28 mouse cellular contexts compared by ENCODE assay signal in genomic region chr3:60511197-60511596, GRCm38 (mm10). TPM values are rescaled to one million over a fixed set of nuclear protein-coding genes. Genes with fewer than 3 reads are reported as not detected.
DNase-seq lines count a peak whose midpoint lies in the region; ATAC-seq and TF ChIP-seq lines count a peak whose summit lies in the region.
"Had no signal": no experiment of that assay in that cellular context is flagged by ENCODE, and none has a peak within 500 bp of the region (broad histone marks: within the 10 kb centered on the region; RNA-seq: fewer than 3 reads in every experiment).

No protein-coding gene starts in this region.

- WGBS in liver, embryonic 16.5 days (ENCODE audit: insufficient replicate concordance), result 55% methylated on average over 3 of the region's 3 CpGs
- 70% methylated on average over 3 of the region's 3 CpGs for WGBS in liver, embryonic 11.5 days
- WGBS in kidney, adult 2 months, result 92% methylated on average over 3 of the region's 3 CpGs

- TF ChIP-seq POLR2A in bone marrow macrophage, adult 2 months (IDR thresholded peaks at IDR 0.05; ENCODE audit: borderline replicate concordance, low read depth, low read length), result no peak
- TF ChIP-seq POLR2A in kidney, adult 2 months (IDR thresholded peaks at IDR 0.05; ENCODE audit: low read depth, low read length), result no peak

- peak overlapping the region; percentile 29; the same call in 1 of the 2 replicates for H3K27ac ChIP-seq in liver, embryonic 16.5 days (ENCODE audit: low read length)
- no peak overlapping the region for H3K27ac ChIP-seq in liver, embryonic 11.5 days (ENCODE audit: low read depth, low read length)
- peak overlapping the region; percentile 42 for H3K27ac ChIP-seq in bone marrow macrophage, adult 2 months (ENCODE audit: insufficient read depth, low read depth, low read length)
- H3K27ac ChIP-seq in brown adipose tissue, adult 24 weeks (replicated peaks; ENCODE audit: low read depth, low read length), result peak overlapping the region; percentile 23; the same call in 1 of the 2 replicates
- H3K27ac ChIP-seq in kidney, adult 2 months (ENCODE audit: insufficient read depth, low read depth, low read length), result no peak overlapping the region
- H3K27ac ChIP-seq: forebrain, embryonic 13.5 days; hindbrain, embryonic 14.5 days; kidney, embryonic 15.5 days; limb, embryonic 13.5 days; liver, embryonic 12.5 days; midbrain, embryonic 13.5 days; neural tube, embryonic 15.5 days; stomach, embryonic 15.5 days had no signal

- no peaks in the 10 kb centered on the region for H3K36me3 ChIP-seq in liver, embryonic 16.5 days (ENCODE audit: control insufficient read depth, insufficient read depth)
- no peaks in the 10 kb centered on the region for H3K36me3 ChIP-seq in liver, embryonic 11.5 days (ENCODE audit: control insufficient read depth, insufficient read depth, low read length)
- H3K36me3 ChIP-seq in kidney, adult 2 months (ENCODE audit: control insufficient read depth, insufficient read depth, low read length), result no peaks in the 10 kb centered on the region
- H3K36me3 ChIP-seq: heart, embryonic 12.5 days; kidney, embryonic 15.5 days; limb, embryonic 13.5 days; midbrain, embryonic 13.5 days; neural tube, embryonic 15.5 days; stomach, embryonic 15.5 days had no signal

- H3K9ac ChIP-seq in liver, embryonic 16.5 days (ENCODE audit: low read depth, low read length), result no peak overlapping the region
- no peak overlapping the region for H3K9ac ChIP-seq in liver, embryonic 11.5 days (ENCODE audit: low read depth, low read length)
- H3K9ac ChIP-seq: forebrain, embryonic 13.5 days; heart, embryonic 12.5 days; hindbrain, embryonic 14.5 days; kidney, embryonic 15.5 days; limb, embryonic 13.5 days; liver, embryonic 12.5 days; midbrain, embryonic 13.5 days; neural tube, embryonic 15.5 days; stomach, embryonic 15.5 days had no signal

- ATAC-seq in liver, embryonic 16.5 days (ENCODE audit: low read depth), result no peak
- no peak for ATAC-seq in liver, embryonic 11.5 days (replicated peaks; ENCODE audit: low FRiP score)
- peak; percentile 51 for ATAC-seq in megakaryocyte progenitor cell, adult 5-6 weeks (replicated peaks; ENCODE audit: poor library complexity)
- ATAC-seq: activated CD4-positive, CD25-positive, alpha-beta regulatory T cell, adult 4 months; forebrain, embryonic 13.5 days; intestine, postnatal 0 days; liver, embryonic 12.5 days; midbrain, embryonic 13.5 days had no signal

- no peak for DNase-seq in liver, embryonic 11.5 days (ENCODE audit: low spot score)
- DNase-seq in thymus, postnatal 14 days, result no peak
- DNase-seq in kidney, adult 2 months, result no peak
- DNase-seq: adrenal gland, adult 2 months; adrenal gland, postnatal 36 days; B cell, adult 2 months; cerebellum, adult 9-10 months; cerebellum, postnatal 36 days; gastrocnemius, postnatal 14 days; heart, adult 18-20 months; kidney, postnatal 25 days; lung, postnatal 4 days; right cerebral cortex, postnatal 25 days had no signal

- TF ChIP-seq CTCF in bone marrow macrophage, adult 2 months (IDR thresholded peaks at IDR 0.05; ENCODE audit: low read depth, low read length), result no peak
- TF ChIP-seq CTCF in kidney, adult 2 months (conservative IDR thresholded peaks at IDR 0.05; ENCODE audit: insufficient read depth, insufficient read length, low read depth, low read length), result no peak

- no peak overlapping the region for H3K4me3 ChIP-seq in liver, embryonic 16.5 days (ENCODE audit: low read depth, low read length)
- no peak overlapping the region for H3K4me3 ChIP-seq in liver, embryonic 11.5 days (ENCODE audit: low read depth, low read length)
- H3K4me3 ChIP-seq in bone marrow macrophage, adult 2 months (ENCODE audit: insufficient read depth, low read length), result no peak overlapping the region
- H3K4me3 ChIP-seq in brown adipose tissue, adult 24 weeks (ENCODE audit: insufficient read depth, low read depth, low read length), result no peak overlapping the region
- no peak overlapping the region for H3K4me3 ChIP-seq in kidney, adult 2 months (ENCODE audit: insufficient read depth, low read depth, low read length)
- H3K4me3 ChIP-seq: forebrain, embryonic 13.5 days; heart, embryonic 12.5 days; kidney, embryonic 15.5 days; limb, embryonic 13.5 days; liver, embryonic 12.5 days; midbrain, embryonic 13.5 days; neural tube, embryonic 15.5 days; stomach, embryonic 15.5 days had no signal

- H3K4me2 ChIP-seq in liver, embryonic 16.5 days (ENCODE audit: low read depth, low read length), result no peak overlapping the region
- no peak overlapping the region for H3K4me2 ChIP-seq in liver, embryonic 11.5 days
- H3K4me2 ChIP-seq: forebrain, embryonic 13.5 days; heart, embryonic 12.5 days; hindbrain, embryonic 14.5 days; kidney, embryonic 15.5 days; limb, embryonic 13.5 days; liver, embryonic 12.5 days; midbrain, embryonic 13.5 days; neural tube, embryonic 15.5 days; stomach, embryonic 15.5 days had no signal

- H3K27me3 ChIP-seq in liver, embryonic 16.5 days (ENCODE audit: control insufficient read depth, insufficient read depth, low read depth, low read length), result no peaks in the 10 kb centered on the region
- no peaks in the 10 kb centered on the region for H3K27me3 ChIP-seq in liver, embryonic 11.5 days (replicated peaks; ENCODE audit: control insufficient read depth, insufficient read depth, low read length)
- no peaks in the 10 kb centered on the region for H3K27me3 ChIP-seq in kidney, adult 2 months (replicated peaks; ENCODE audit: control insufficient read depth, insufficient read depth, low read length)
- H3K27me3 ChIP-seq: forebrain, embryonic 13.5 days; heart, embryonic 12.5 days; kidney, embryonic 15.5 days; limb, embryonic 13.5 days; liver, embryonic 12.5 days; midbrain, embryonic 13.5 days; neural tube, embryonic 15.5 days; stomach, embryonic 15.5 days had no signal

- H3K4me1 ChIP-seq in liver, embryonic 16.5 days (ENCODE audit: control insufficient read depth, low read depth, low read length), result peaks cover 33% of the 10 kb centered on the region
- peaks cover 28% of the 10 kb centered on the region for H3K4me1 ChIP-seq in liver, embryonic 11.5 days (replicated peaks; ENCODE audit: control insufficient read depth, insufficient read depth, low read length)
- peaks cover 48% of the 10 kb centered on the region for H3K4me1 ChIP-seq in bone marrow macrophage, adult 2 months (ENCODE audit: control insufficient read depth, insufficient read depth, low read length)
- peaks cover 32% of the 10 kb centered on the region for H3K4me1 ChIP-seq in brown adipose tissue, adult 24 weeks (ENCODE audit: control insufficient read depth, insufficient read depth, insufficient read length, low read length)
- peaks cover 11% of the 10 kb centered on the region for H3K4me1 ChIP-seq in kidney, adult 2 months (ENCODE audit: control insufficient read depth, insufficient read depth, low read length)
- H3K4me1 ChIP-seq: midbrain, embryonic 13.5 days had no signal

- H3K9me3 ChIP-seq in liver, embryonic 16.5 days (replicated peaks; ENCODE audit: control insufficient read depth, low read length), result no peaks in the 10 kb centered on the region
- H3K9me3 ChIP-seq in liver, embryonic 11.5 days (ENCODE audit: control insufficient read depth, low read length), result no peaks in the 10 kb centered on the region
- H3K9me3 ChIP-seq: forebrain, embryonic 13.5 days; heart, embryonic 12.5 days; kidney, embryonic 15.5 days; limb, embryonic 13.5 days; liver, embryonic 12.5 days; midbrain, embryonic 13.5 days; neural tube, embryonic 15.5 days; stomach, embryonic 15.5 days had no signal

RNA-seq across cellular contexts. Expression of gene Mbnl1, which starts 38.6 kb away (rescaled TPM):
- 88.6 and 88.7 TPM in 2 replicates for polyA plus RNA-seq in liver, embryonic 16.5 days (2015; fragmentation: Nextera tagmentation; extraction: Ambion mirVana)
- polyA plus RNA-seq in liver, embryonic 11.5 days (2014; fragmentation: Nextera tagmentation; extraction: Ambion mirVana), result 242 and 268 TPM in 2 replicates
- 668 and 730 TPM in 2 replicates for polyA plus RNA-seq in bone marrow macrophage, adult 2 months (2012; ENCODE audit: insufficient read depth, insufficient read length, missing spikeins)
- polyA plus RNA-seq in brown adipose tissue, adult 24 weeks (2012; ENCODE audit: insufficient read depth, insufficient read length, missing spikeins), result 127 and 136 TPM in 2 replicates
- total RNA-seq in megakaryocyte progenitor cell, adult 5-6 weeks (2015), result 542 and 611 TPM in 2 replicates
- 545 and 581 TPM in 2 replicates for total RNA-seq in megakaryocyte progenitor cell, adult 5-6 weeks (2017)
- polyA plus RNA-seq in kidney, adult 2 months (2012; rRNA removed), result 43.0 and 52.3 TPM in 2 replicates

Comparison
In these comparisons a context has a peak if more than half of its experiments do, and no peak if none do; other contexts are left out.
1. H3K27ac ChIP-seq: peak in liver, embryonic 16.5 days (single experiment), bone marrow macrophage, adult 2 months (single experiment) and brown adipose tissue, adult 24 weeks (single experiment); none in liver, embryonic 11.5 days (single experiment) and kidney, adult 2 months (single experiment).